Mouse (Mus musculus) kidney, postnatal 0 days (tissue): Measurements from ENCODE around the gene Hdgf. TPM values are rescaled to one million over a fixed set of nuclear protein-coding genes. Genes with fewer than 3 reads are reported as not detected.

Experiments used
- ATAC-seq: fragments of 200-750 bp; cut with Nextera tagmentation; replicated peaks from 2 replicates; pipeline ENCODE4 v1.8.0; 2017; ENCODE audit warnings: low read depth, moderate number of reproducible peaks, moderate TSS enrichment, moderate library complexity; ENCODE audit not compliant: low FRiP score
- DNase-seq: peaks from one replicate; pipeline ENCODE4 v3.0.0-alpha.2; 2016; ENCODE audit warnings: low spot score
- H3K27ac ChIP-seq: fragments of 300-500 bp; sonication (generic); 2 replicates; pipeline ENCODE4 v1.5.1; 2014; ENCODE audit warnings: mild to moderate bottlenecking
- H3K27me3 ChIP-seq: fragments of 300-500 bp; sonication (generic); 2 replicates; pipeline ENCODE4 v1.6.1; 2014; ENCODE audit warnings: low read length, mixed read lengths; ENCODE audit not compliant: insufficient read depth
- H3K36me3 ChIP-seq: fragments of 300-500 bp; sonication (generic); 2 replicates; pipeline ENCODE4 v1.6.1; 2014; ENCODE audit warnings: low read length, mixed read lengths; ENCODE audit not compliant: insufficient read depth
- H3K4me1 ChIP-seq: fragments of 300-500 bp; sonication (generic); replicated peaks from 2 replicates; pipeline ENCODE4 v1.6.1; 2014; ENCODE audit warnings: antibody characterized with exemption, low read length, mixed read lengths; ENCODE audit not compliant: insufficient read depth
- H3K4me2 ChIP-seq: fragments of 300-500 bp; sonication (generic); 2 replicates; pipeline ENCODE4 v1.6.1; 2014; ENCODE audit warnings: mild to moderate bottlenecking, low read length, moderate library complexity, mixed read lengths
- H3K4me3 ChIP-seq: fragments of 300-500 bp; sonication (generic); replicated peaks from 2 replicates; pipeline ENCODE4 v1.5.1; 2014; ENCODE audit warnings: low read depth, low read length
- H3K9ac ChIP-seq: fragments of 300-500 bp; sonication (generic); 2 replicates; pipeline ENCODE4 v1.6.1; 2014; ENCODE audit warnings: low read depth, low read length
- H3K9me3 ChIP-seq: fragments of 300-500 bp; sonication (generic); replicated peaks from 2 replicates; pipeline ENCODE4 v1.6.1; 2016; ENCODE audit warnings: low read length, inconsistent platforms, mixed read lengths
- CTCF ChIP-seq: IDR thresholded peaks from 2 replicates; pipeline ENCODE4 v1.5.1; 2016; ENCODE audit warnings: antibody characterized with exemption, low read depth, mild to moderate bottlenecking, moderate library complexity
- WGBS: fragments of 180-500 bp; shearing (Covaris S2); extraction: QIAGEN DNeasy Blood & Tissue Kit; methylation state at CpG from one replicate; pipeline ENCODE4 v1.1.7; 2014; 5-methylcytosine and 5-hydroxymethylcytosine counted together
- polyA plus RNA-seq: library from polyadenylated mRNA; unstranded; fragments of >200 nt; fragmentation: Nextera tagmentation; extraction: Ambion mirVana; gene quantifications from 2 replicates; pipeline ENCODE4 v1.2.1, GENCODE M21; 2015

The Hdgf gene
- polyA plus RNA-seq, 1 experiment from 2014 or later: 193 TPM

GRCm38 (mm10) chr3:87949955-87950515, 43.9 kb downstream of the Hdgf start:
- peak overlapping the region; percentile 64 for H3K4me2 ChIP-seq
- peaks cover 32% of the 10 kb centered on the region for H3K4me1 ChIP-seq
- ATAC-seq (no peak), DNase-seq (no peak)
- no peaks in the 10 kb centered on the region for H3K27me3 ChIP-seq
- 15% methylated on average over 13 of the region's 13 CpGs for WGBS
- H3K36me3 ChIP-seq: no peaks in the 10 kb centered on the region
- no peak overlapping the region for H3K9ac ChIP-seq
- TF ChIP-seq CTCF: no peak
- H3K4me3 ChIP-seq: 0 out of 2 replicates have a peak overlapping the region, but pooled peaks have one; percentile 1
- no peak overlapping the region for H3K27ac ChIP-seq
- H3K9me3 ChIP-seq: no peaks in the 10 kb centered on the region

- H3K4me2 ChIP-seq: peak overlapping the region; percentile 56
- H3K36me3 ChIP-seq: no peaks in the 10 kb centered on the region
- no peaks in the 10 kb centered on the region for H3K9me3 ChIP-seq
- peak overlapping the region; percentile 17; the same call in 1 of the 2 replicates for H3K4me3 ChIP-seq
- ATAC-seq: no peak
- H3K4me1 ChIP-seq: peaks cover 27% of the 10 kb centered on the region
- no peak overlapping the region; the same call in 1 of the 2 replicates for H3K9ac ChIP-seq
- WGBS: 23% methylated on average over 12 of the region's 12 CpGs
- no peak for TF ChIP-seq CTCF
- H3K27ac ChIP-seq: peak overlapping the region; percentile 57
- DNase-seq: no peak
- no peaks in the 10 kb centered on the region for H3K27me3 ChIP-seq
These were observed 45.8 kb downstream of the Hdgf start for GRCm38 (mm10) chr3:87951946-87952345.

GRCm38 (mm10) chr3:87952440-87952839, 46.3 kb downstream of the Hdgf start:
- Histone ChIP-seq H3K9me3 (no peaks in the 10 kb centered on the region), H3K4me2 (peak overlapping the region; percentile 56), H3K36me3 (no peaks in the 10 kb centered on the region), H3K27me3 (no peaks in the 10 kb centered on the region), H3K9ac (no peak overlapping the region; the same call in 1 of the 2 replicates), H3K4me3 (0 out of 2 replicates have a peak overlapping the region, but pooled peaks have one; percentile 17), H3K27ac (peak overlapping the region; percentile 57; the same call in 1 of the 2 replicates), H3K4me1 (peaks cover 22% of the 10 kb centered on the region)
- no peak for TF ChIP-seq CTCF
- ATAC-seq (peak; percentile 54), DNase-seq (peak; percentile 91)
- WGBS: 3% methylated on average over 5 of the region's 5 CpGs

GRCm38 (mm10) chr3:87958056-87958455, 51.9 kb downstream of the Hdgf start:
- no peaks in the 10 kb centered on the region for H3K36me3 ChIP-seq
- ATAC-seq: no peak
- H3K4me1 ChIP-seq: no peaks in the 10 kb centered on the region; the same call in 1 of the 2 replicates
- H3K4me3 ChIP-seq: no peak overlapping the region
- no peaks in the 10 kb centered on the region for H3K27me3 ChIP-seq
- no peaks in the 10 kb centered on the region for H3K9me3 ChIP-seq
- DNase-seq: no peak
- H3K4me2 ChIP-seq: no peak overlapping the region
- no peak overlapping the region for H3K9ac ChIP-seq
- TF ChIP-seq CTCF: no peak
- 5% methylated on average over 1 of the region's 1 CpGs for WGBS
- peak overlapping the region; percentile 68 for H3K27ac ChIP-seq

GRCm38 (mm10) chr3:87958476-87958875, 52.4 kb downstream of the Hdgf start:
- 19% methylated on average over 4 of the region's 4 CpGs for WGBS
- peak overlapping the region; percentile 68 for H3K27ac ChIP-seq

GRCm38 (mm10) chr3:87958967-87959366, 52.8 kb downstream of the Hdgf start:
- ATAC-seq (no peak), DNase-seq (no peak)
- Histone ChIP-seq H3K27ac (peak overlapping the region; percentile 68; the same call in 1 of the 2 replicates), H3K36me3 (no peaks in the 10 kb centered on the region), H3K4me3 (no peak overlapping the region), H3K4me1 (no peaks in the 10 kb centered on the region; the same call in 1 of the 2 replicates), H3K9ac (no peak overlapping the region), H3K4me2 (no peak overlapping the region), H3K9me3 (no peaks in the 10 kb centered on the region), H3K27me3 (no peaks in the 10 kb centered on the region)
- WGBS: 39% methylated on average over 1 of the region's 1 CpGs
- TF ChIP-seq CTCF: no peak

More at GRCm38 (mm10) chr3:87958476-87958875, 52.4 kb downstream of the Hdgf start:
- no peak overlapping the region for H3K4me2 ChIP-seq
- H3K4me3 ChIP-seq: no peak overlapping the region
- TF ChIP-seq CTCF: no peak
- H3K27me3 ChIP-seq: no peaks in the 10 kb centered on the region
- no peaks in the 10 kb centered on the region for H3K36me3 ChIP-seq
- H3K4me1 ChIP-seq: no peaks in the 10 kb centered on the region; the same call in 1 of the 2 replicates
- no peaks in the 10 kb centered on the region for H3K9me3 ChIP-seq
- DNase-seq (no peak), ATAC-seq (no peak)
- no peak overlapping the region for H3K9ac ChIP-seq
